Mouse (Mus musculus) testis, adult 2 months (tissue): ENCODE results near the gene Eif2b2.

Experiments
- CTCF ChIP-seq: fragments of 200-500 bp; IDR thresholded peaks from 2 replicates; pipeline ENCODE4 v1.5.1; 2012; ENCODE audit warnings: low read depth, mild to moderate bottlenecking, inconsistent platforms, low read length, moderate library complexity; ENCODE audit not compliant: control insufficient read depth, insufficient read depth, insufficient replicate concordance
- POLR2A ChIP-seq: fragments of 200-500 bp; IDR thresholded peaks from 2 replicates; pipeline ENCODE4 v1.6.1; 2012; ENCODE audit warnings: low read depth, mild to moderate bottlenecking, inconsistent platforms, low read length, moderate library complexity; ENCODE audit not compliant: control insufficient read depth

GRCm38 (mm10) chr12:85196191-85196590, 23.1 kb upstream of the Eif2b2 start:
- no peak for TF ChIP-seq CTCF
- no peak for TF ChIP-seq POLR2A
